Mouse (Mus musculus): ENCODE measurements at regions not wholly inside any gene's neighbourhood (a gene's known extent, or its start where the extent isn't known, plus 50 kb on each side); places are given as distances from the start of the nearest gene placed in this dataset.
A peak's percentile ranks its signal among the peaks of the same experiment; 100 is the strongest.

DNA sequence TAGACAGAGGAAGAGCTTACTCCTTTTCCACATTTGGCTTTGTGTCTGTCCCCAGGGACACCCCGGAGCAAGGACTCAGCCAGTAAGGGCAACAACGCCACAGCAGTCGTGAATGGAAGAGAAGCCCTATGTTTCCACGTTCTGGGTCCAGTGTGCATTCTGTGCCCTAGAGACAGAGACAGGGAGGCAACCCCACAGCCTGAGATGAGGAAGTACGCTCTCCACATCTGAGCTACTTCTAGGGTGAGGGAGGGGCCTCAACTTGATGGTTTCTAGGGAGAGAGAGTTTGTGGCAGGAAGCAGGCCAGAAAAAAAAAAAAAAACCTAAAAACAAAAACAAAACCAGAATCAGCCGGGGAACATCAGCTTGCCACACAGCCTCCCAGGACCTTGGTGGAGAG is 233.4 kb downstream of the Rplp1 start:
- Histone ChIP-seq H3K9ac (ENCODE audit: low read length) (no peak overlapping the region), H3K4me2 (ENCODE audit: low read depth, severe bottlenecking) (no peak overlapping the region), H3K4me3 (ENCODE audit: low read depth, low read length) (no peak overlapping the region), H3K4me1 (ENCODE audit: control insufficient read depth, insufficient read depth, low read length) (peaks cover 25% of the 10 kb centered on the region), H3K9me3 (ENCODE audit: control insufficient read depth, low read length) (no peaks in the 10 kb centered on the region), H3K27ac (replicated peaks; ENCODE audit: low read depth, low read length) (no peak overlapping the region), H3K27me3 (ENCODE audit: control insufficient read depth, insufficient read depth, low read length) (no peaks in the 10 kb centered on the region), H3K36me3 (ENCODE audit: control insufficient read depth, insufficient read depth, low read length) (no peaks in the 10 kb centered on the region)
- DNase-seq (ENCODE audit: low spot score): no peak
- ATAC-seq (ENCODE audit: insufficient number of reproducible peaks, low FRiP score, low TSS enrichment, low read depth): no peak
- WGBS: 50% methylated on average over 6 of the region's 6 CpGs

DNA sequence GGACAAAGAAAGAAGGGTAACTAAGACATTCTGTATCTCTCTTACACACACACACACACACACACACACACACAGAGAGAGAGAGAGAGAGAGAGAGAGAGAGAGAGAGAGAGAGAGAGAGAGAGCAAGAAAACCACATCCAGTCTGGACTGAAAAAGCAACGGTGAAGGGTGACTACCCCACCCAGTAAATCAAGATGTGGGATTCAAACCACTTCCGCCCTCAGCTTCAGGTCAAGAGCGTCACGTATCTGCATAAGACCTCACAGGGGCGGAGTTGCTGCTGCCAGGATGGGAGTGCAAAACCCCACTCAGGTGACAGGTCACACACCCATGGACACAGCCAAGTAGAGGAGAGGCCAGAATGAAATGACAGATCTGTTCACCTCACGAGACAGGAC is 234.7 kb downstream of the Rplp1 start:
- Histone ChIP-seq H3K4me2 (ENCODE audit: low read depth, severe bottlenecking) (no peak overlapping the region), H3K4me3 (ENCODE audit: low read depth, low read length) (no peak overlapping the region), H3K36me3 (ENCODE audit: control insufficient read depth, insufficient read depth, low read length) (no peaks in the 10 kb centered on the region), H3K9me3 (ENCODE audit: control insufficient read depth, low read length) (no peaks in the 10 kb centered on the region), H3K9ac (ENCODE audit: low read length) (no peak overlapping the region), H3K27me3 (ENCODE audit: control insufficient read depth, insufficient read depth, low read length) (no peaks in the 10 kb centered on the region), H3K4me1 (ENCODE audit: control insufficient read depth, insufficient read depth, low read length) (peaks cover 25% of the 10 kb centered on the region), H3K27ac (replicated peaks; ENCODE audit: low read depth, low read length) (no peak overlapping the region)
- 83% methylated on average over 6 of the region's 6 CpGs for WGBS
- DNase-seq (ENCODE audit: low spot score) (no peak), ATAC-seq (ENCODE audit: insufficient number of reproducible peaks, low FRiP score, low TSS enrichment, low read depth) (no peak)

DNA sequence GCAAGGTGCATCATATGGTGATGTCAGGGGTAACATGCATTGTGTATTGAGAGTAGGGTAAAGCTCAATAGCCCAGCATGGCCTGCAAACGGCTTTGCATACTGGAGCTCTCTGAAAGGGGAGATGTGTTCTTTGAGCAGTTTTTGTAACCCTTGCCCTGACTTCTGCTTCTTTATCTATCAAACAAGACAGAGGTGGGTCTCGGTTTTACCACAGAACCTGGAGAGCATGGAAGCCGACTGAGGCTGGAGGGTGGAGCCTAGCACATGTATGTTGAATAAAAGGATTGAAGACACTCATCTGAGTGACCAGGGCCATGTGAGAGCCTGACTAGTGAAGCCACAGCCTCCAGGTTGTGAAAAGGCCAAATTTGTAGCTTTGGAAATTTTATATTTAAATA is 236.7 kb downstream of the Rplp1 start:
- H3K9me3 ChIP-seq (ENCODE audit: control insufficient read depth, low read length): no peaks in the 10 kb centered on the region
- H3K4me2 ChIP-seq (ENCODE audit: low read depth, severe bottlenecking): no peak overlapping the region
- no peak for ATAC-seq (ENCODE audit: insufficient number of reproducible peaks, low FRiP score, low TSS enrichment, low read depth)
- H3K4me1 ChIP-seq (ENCODE audit: control insufficient read depth, insufficient read depth, low read length): peaks cover 30% of the 10 kb centered on the region
- no peaks in the 10 kb centered on the region for H3K36me3 ChIP-seq (ENCODE audit: control insufficient read depth, insufficient read depth, low read length)
- no peaks in the 10 kb centered on the region for H3K27me3 ChIP-seq (ENCODE audit: control insufficient read depth, insufficient read depth, low read length)
- H3K4me3 ChIP-seq (ENCODE audit: low read depth, low read length): no peak overlapping the region
- no peak overlapping the region for H3K27ac ChIP-seq (replicated peaks; ENCODE audit: low read depth, low read length)
- H3K9ac ChIP-seq (ENCODE audit: low read length): no peak overlapping the region
- WGBS: 82% methylated on average over 3 of the region's 3 CpGs
- DNase-seq (ENCODE audit: low spot score): no peak

DNA sequence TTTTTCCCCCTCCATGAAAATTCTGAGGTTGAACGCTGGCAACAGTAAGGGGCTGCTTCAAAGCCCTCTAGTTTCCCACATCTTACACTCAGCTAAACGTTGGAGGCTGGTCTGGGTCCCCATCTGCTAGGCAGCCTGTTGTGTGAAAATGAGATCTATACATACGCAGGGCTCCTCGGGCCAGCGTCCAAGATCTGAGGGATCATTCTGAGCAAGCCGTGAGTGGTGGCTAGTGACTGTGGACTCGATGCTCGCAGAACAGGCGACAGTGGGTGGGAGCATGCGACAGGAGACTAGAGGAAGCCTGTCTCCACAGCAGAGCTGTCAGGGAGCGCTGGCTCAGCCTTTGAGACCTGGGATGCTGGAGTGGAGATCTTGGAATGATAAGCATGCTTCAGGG is 237.3 kb downstream of the Rplp1 start:
- no peaks in the 10 kb centered on the region for H3K27me3 ChIP-seq (ENCODE audit: control insufficient read depth, insufficient read depth, low read length)
- H3K36me3 ChIP-seq (ENCODE audit: control insufficient read depth, insufficient read depth, low read length): no peaks in the 10 kb centered on the region
- H3K27ac ChIP-seq (replicated peaks; ENCODE audit: low read depth, low read length): no peak overlapping the region
- no peak overlapping the region for H3K4me2 ChIP-seq (ENCODE audit: low read depth, severe bottlenecking)
- no peak overlapping the region for H3K9ac ChIP-seq (ENCODE audit: low read length)
- ATAC-seq (ENCODE audit: insufficient number of reproducible peaks, low FRiP score, low TSS enrichment, low read depth) (no peak), DNase-seq (ENCODE audit: low spot score) (no peak)
- peaks cover 25% of the 10 kb centered on the region for H3K4me1 ChIP-seq (ENCODE audit: control insufficient read depth, insufficient read depth, low read length)
- H3K4me3 ChIP-seq (ENCODE audit: low read depth, low read length): no peak overlapping the region
- no peaks in the 10 kb centered on the region for H3K9me3 ChIP-seq (ENCODE audit: control insufficient read depth, low read length)
- WGBS: 69% methylated on average over 11 of the region's 11 CpGs

- Histone ChIP-seq H3K4me2 (ENCODE audit: low read depth, severe bottlenecking) (no peak overlapping the region), H3K9me3 (ENCODE audit: control insufficient read depth, low read length) (no peaks in the 10 kb centered on the region), H3K4me3 (ENCODE audit: low read depth, low read length) (no peak overlapping the region), H3K4me1 (ENCODE audit: control insufficient read depth, insufficient read depth, low read length) (peaks cover 15% of the 10 kb centered on the region), H3K9ac (ENCODE audit: low read length) (no peak overlapping the region), H3K36me3 (ENCODE audit: control insufficient read depth, insufficient read depth, low read length) (no peaks in the 10 kb centered on the region), H3K27ac (replicated peaks; ENCODE audit: low read depth, low read length) (no peak overlapping the region), H3K27me3 (ENCODE audit: control insufficient read depth, insufficient read depth, low read length) (no peaks in the 10 kb centered on the region)
- DNase-seq (ENCODE audit: low spot score): no peak
- ATAC-seq (ENCODE audit: insufficient number of reproducible peaks, low FRiP score, low TSS enrichment, low read depth): no peak
- 89% methylated on average over 2 of the region's 2 CpGs for WGBS
Observed at GRCm38 (mm10) chr9:61675366-61675765, 239.0 kb downstream of the Rplp1 start.

DNA sequence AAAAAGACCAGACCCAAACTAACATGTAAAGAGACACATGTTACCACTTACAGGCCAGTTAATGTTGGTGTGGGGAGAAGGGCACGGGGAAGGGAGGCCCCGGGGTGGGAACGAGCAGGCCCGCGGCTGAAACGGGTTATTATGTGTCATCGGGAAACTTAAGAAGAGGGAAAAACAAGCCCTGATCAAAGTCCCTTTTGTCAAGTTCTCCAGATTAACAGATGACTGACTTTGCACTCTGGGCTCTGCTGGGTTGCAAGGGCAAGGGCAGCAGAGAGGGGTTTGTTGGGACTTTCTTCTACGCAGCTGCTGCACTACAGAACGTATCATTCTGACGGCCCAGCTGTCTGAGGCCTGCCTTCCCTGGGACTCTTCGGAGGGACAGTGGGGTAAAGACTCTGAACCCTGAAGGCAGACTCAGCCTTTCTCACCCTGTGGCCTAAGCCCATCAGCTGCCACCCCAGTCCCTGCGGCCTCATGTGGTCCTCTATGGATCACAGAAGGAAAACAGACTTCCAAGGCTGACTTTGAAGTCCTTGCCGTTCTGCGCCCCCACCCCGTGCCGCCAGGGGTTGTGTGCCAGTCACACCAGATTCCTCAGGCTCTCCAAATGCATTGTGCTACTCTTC is 240.7 kb downstream of the Rplp1 start:
- Histone ChIP-seq H3K4me2 (ENCODE audit: low read depth, severe bottlenecking) (no peak overlapping the region), H3K27me3 (ENCODE audit: control insufficient read depth, insufficient read depth, low read length) (no peaks in the 10 kb centered on the region), H3K36me3 (ENCODE audit: control insufficient read depth, insufficient read depth, low read length) (no peaks in the 10 kb centered on the region), H3K9ac (ENCODE audit: low read length) (no peak overlapping the region), H3K9me3 (ENCODE audit: control insufficient read depth, low read length) (no peaks in the 10 kb centered on the region), H3K27ac (replicated peaks; ENCODE audit: low read depth, low read length) (peak overlapping the region; percentile 64; the same call in 1 of the 2 replicates), H3K4me1 (ENCODE audit: control insufficient read depth, insufficient read depth, low read length) (peaks cover 18% of the 10 kb centered on the region), H3K4me3 (ENCODE audit: low read depth, low read length) (no peak overlapping the region)
- WGBS: 19% methylated on average over 16 of the region's 16 CpGs
- DNase-seq (ENCODE audit: low spot score) (peak; percentile 74), ATAC-seq (ENCODE audit: insufficient number of reproducible peaks, low FRiP score, low TSS enrichment, low read depth) (peak; percentile 51; the same call in 1 of the 2 replicates)

GRCm38 (mm10) chr9:61670986-61671385 is 243.4 kb downstream of the Rplp1 start:
- no peak overlapping the region for H3K9ac ChIP-seq (ENCODE audit: low read length)
- no peak overlapping the region for H3K27ac ChIP-seq (replicated peaks; ENCODE audit: low read depth, low read length)
- H3K4me2 ChIP-seq (ENCODE audit: low read depth, severe bottlenecking): no peak overlapping the region
- H3K36me3 ChIP-seq (ENCODE audit: control insufficient read depth, insufficient read depth, low read length): no peaks in the 10 kb centered on the region
- ATAC-seq (ENCODE audit: insufficient number of reproducible peaks, low FRiP score, low TSS enrichment, low read depth) (no peak), DNase-seq (ENCODE audit: low spot score) (no peak)
- 77% methylated on average over 4 of the region's 4 CpGs for WGBS
- no peaks in the 10 kb centered on the region for H3K9me3 ChIP-seq (ENCODE audit: control insufficient read depth, low read length)
- H3K27me3 ChIP-seq (ENCODE audit: control insufficient read depth, insufficient read depth, low read length): no peaks in the 10 kb centered on the region
- H3K4me3 ChIP-seq (ENCODE audit: low read depth, low read length): no peak overlapping the region
- H3K4me1 ChIP-seq (ENCODE audit: control insufficient read depth, insufficient read depth, low read length): peaks cover 18% of the 10 kb centered on the region

GRCm38 (mm10) chr9:61669729-61670520 is 244.4 kb downstream of the Rplp1 start:
- Histone ChIP-seq H3K4me2 (ENCODE audit: low read depth, severe bottlenecking) (no peak overlapping the region), H3K9ac (ENCODE audit: low read length) (no peak overlapping the region), H3K4me3 (ENCODE audit: low read depth, low read length) (no peak overlapping the region), H3K27me3 (ENCODE audit: control insufficient read depth, insufficient read depth, low read length) (no peaks in the 10 kb centered on the region), H3K4me1 (ENCODE audit: control insufficient read depth, insufficient read depth, low read length) (peaks cover 18% of the 10 kb centered on the region), H3K9me3 (ENCODE audit: control insufficient read depth, low read length) (no peaks in the 10 kb centered on the region), H3K27ac (replicated peaks; ENCODE audit: low read depth, low read length) (no peak overlapping the region), H3K36me3 (ENCODE audit: control insufficient read depth, insufficient read depth, low read length) (no peaks in the 10 kb centered on the region)
- no peak for ATAC-seq (ENCODE audit: insufficient number of reproducible peaks, low FRiP score, low TSS enrichment, low read depth)
- DNase-seq (ENCODE audit: low spot score): no peak
- WGBS: 31% methylated on average over 10 of the region's 10 CpGs
